Mouse (Mus musculus) liver, postnatal 0 days (tissue): ENCODE measurements at regions not wholly inside any gene's neighbourhood (a gene's known extent, or its start where the extent isn't known, plus 50 kb on each side); places are given as distances from the start of the nearest gene placed in this dataset.

ENCODE experiments used
- CTCF ChIP-seq: sonication (generic); IDR thresholded peaks from 2 replicates; pipeline ENCODE4 v1.5.1; 2016; ENCODE audit warnings: antibody characterized with exemption, low read depth
- EP300 ChIP-seq: IDR thresholded peaks from 2 replicates; pipeline ENCODE4 v1.6.1; 2016; ENCODE audit warnings: antibody characterized with exemption, low read depth, mild to moderate bottlenecking

DNA sequence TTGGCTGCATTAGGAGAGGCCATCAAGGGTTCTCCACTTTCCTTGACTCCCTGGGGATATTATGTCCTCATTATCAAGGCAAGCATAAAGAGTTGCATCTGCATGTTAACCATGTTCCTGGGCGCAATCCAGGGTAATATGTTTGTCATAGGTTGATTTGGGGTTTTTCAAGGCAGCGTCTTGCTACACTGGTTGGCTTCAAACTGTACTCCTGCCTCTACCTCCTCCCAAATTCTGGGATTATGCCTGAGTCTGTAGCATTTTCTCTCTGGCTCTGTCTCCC lies 65.1 kb upstream of the Med13l start:
- TF ChIP-seq CTCF: no peak
- TF ChIP-seq EP300: no peak
